Mouse (Mus musculus): ENCODE measurements around the gene Gucy1b2. TPM values are rescaled to one million over a fixed set of nuclear protein-coding genes. Genes with fewer than 3 reads are reported as not detected.

The Gucy1b2 gene
- not detected for total RNA-seq (2023)

GRCm38 (mm10) chr14:62456239-62456747 is at the start of gene Gucy1b2:
Gene Gucy1b2, minus strand, starts transcription at chr14:62456289.

Other genes with a start within 250 kb of the Gucy1b2 start
- gene Rnaseh2b, start 163.7 kb downstream of the Gucy1b2 start, total RNA-seq (2023): 13.1 TPM
- not detected for gene Dleu7, start 163.2 kb downstream of the Gucy1b2 start, total RNA-seq (2023)
- 0.83 TPM for gene Fam124a, start 99.4 kb upstream of the Gucy1b2 start, total RNA-seq (2023)
- gene Gm4131, start 110.6 kb upstream of the Gucy1b2 start, total RNA-seq (2023): not detected
- gene Serpine3, start 207.4 kb upstream of the Gucy1b2 start, total RNA-seq (2023): not detected